Mouse (Mus musculus): ENCODE measurements around the gene Ppid.
"Not testable (repeated sequence)": the region's sequence is repeated elsewhere in the genome, so short reads cannot be mapped to it uniquely, and the experiment has no call there.

The Ppid gene

GRCm38 (mm10) chr3:79572399-79572798 is 18.7 kb upstream of the Ppid start:
- no peak for DNase-seq (ENCODE audit: low read depth, low spot score)

DNA sequence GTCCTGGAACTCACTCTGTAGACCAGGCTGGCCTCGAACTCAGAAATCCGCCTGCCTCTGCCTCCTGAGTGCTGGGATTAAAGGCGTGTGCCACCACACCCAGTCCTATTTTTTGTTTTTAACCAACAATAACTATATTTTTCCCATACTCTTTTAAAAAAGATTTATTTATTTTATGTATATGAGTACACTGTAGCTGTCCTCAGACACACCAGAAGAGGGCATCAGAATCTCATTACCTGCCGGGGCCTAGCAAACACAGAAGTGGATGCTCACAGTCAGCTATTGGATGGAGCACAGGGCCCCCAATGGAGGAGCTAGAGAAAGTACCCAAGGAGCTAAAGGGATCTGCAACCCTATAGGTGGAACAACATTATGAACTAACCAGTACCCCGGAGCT is 17.8 kb upstream of the Ppid start:
- not testable (repeated sequence) for DNase-seq (ENCODE audit: low read depth, low spot score)

- no peak for DNase-seq (ENCODE audit: low read depth, low spot score)
These were observed 16.8 kb upstream of the Ppid start for GRCm38 (mm10) chr3:79574336-79574735.

- DNase-seq (ENCODE audit: low read depth, low spot score), result no peak
These were observed 15.3 kb upstream of the Ppid start for GRCm38 (mm10) chr3:79575576-79576467.

DNA sequence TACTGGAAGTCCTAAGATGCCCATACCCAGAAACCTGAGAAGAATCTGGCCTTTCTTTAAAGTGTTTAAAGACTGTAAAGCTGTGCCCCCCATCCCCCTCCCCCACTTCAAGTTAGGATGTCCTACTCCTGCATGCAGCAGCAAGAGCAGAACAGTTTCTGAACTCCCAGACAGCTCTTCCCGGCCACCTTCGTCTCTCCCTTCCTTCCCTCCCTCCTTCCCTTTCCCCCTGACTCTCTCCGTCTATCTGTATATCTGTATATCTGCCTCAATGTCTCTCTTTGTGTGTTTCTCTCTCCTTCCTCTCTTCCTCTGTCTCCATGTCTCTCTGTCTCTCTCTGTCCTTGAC is 14.7 kb upstream of the Ppid start:
- no peak for DNase-seq (ENCODE audit: low read depth, low spot score)

DNA sequence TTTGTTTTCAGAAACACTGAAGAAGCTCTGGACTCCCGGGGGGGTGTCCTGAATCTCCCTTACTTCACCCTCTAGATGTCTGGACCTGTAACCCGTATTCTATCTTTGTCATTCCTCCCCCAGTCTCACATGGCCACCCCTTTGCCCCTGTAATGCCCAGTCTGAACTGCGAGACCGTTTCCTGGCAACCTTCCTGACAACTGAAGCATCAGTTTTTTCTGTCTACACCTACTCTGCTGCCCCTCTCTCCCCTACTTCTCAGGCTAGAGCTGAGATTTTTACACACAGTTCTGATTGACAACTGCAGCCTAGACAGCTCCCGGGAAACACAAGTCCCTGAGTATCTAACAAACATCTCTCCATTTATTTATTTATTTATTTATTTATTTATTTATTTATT is 14.3 kb upstream of the Ppid start:
- no peak for DNase-seq (ENCODE audit: low read depth, low spot score)

DNA sequence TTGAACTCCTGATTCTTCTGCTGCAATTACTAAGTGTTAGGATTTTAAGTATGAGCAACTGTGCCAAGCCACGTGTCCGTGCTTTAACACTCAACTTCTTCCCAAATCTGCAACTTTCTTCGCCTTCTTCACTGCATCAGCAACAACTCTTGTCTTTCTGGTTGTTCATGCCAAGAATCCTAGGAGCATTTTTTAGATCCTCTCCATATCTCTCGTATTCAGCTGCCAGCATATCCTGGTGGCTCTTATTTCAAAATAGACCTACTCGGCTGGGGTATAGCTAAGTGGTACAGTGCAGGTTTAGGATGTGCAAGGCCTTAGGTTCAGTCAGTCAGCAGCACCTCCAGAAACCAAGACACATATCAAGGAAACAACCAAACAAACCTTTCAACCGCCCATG is 13.5 kb upstream of the Ppid start:
- no peak for DNase-seq (ENCODE audit: low read depth, low spot score)

- DNase-seq (ENCODE audit: low read depth, low spot score), result no peak
These were observed 13.0 kb upstream of the Ppid start for GRCm38 (mm10) chr3:79578164-79578563.

GRCm38 (mm10) chr3:79579891-79580575 is 11.1 kb upstream of the Ppid start:
- DNase-seq (ENCODE audit: low read depth, low spot score), result no peak

DNA sequence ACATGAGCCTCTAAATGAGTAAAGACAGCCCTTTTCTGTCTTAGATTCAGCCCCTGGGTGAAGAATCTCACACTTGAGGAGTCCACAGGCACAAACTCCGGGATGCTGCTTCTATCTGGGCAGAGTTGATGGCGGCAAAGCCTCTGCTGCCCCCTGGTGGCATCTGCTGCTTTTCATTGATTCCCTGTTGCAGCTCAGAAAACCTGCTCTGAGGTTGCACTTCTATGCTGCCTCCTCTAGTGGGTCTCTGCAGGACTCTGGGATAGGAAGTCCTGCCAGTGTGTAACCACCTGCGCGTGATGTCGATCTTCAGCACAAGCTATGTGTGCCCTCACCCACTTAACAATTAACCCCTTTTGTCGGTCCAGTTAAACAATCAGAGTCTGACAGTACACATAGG is 4.3 kb upstream of the Ppid start:
- peak; percentile 79 for DNase-seq (ENCODE audit: low read depth, low spot score)

DNA sequence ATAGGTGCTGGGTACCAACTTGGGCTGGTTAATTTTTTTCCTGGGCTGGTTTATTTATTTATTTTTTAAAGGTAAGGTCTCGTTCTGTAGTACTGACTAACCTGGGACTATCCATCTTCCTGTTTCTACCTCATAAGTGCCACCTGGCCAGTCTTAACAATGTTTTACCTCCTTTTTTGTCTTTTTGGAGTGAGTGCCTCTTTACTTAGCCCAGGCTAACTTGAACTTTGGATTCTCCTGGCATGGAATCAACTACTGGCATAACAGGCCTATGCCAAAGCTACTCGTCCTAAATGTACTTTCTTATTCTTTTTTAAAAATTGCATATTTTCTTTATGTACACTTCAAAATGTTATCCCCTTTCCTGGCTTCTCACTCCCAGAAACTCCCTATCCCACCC is 1.5 kb upstream of the Ppid start:
- DNase-seq (ENCODE audit: low read depth, low spot score), result no peak

DNA sequence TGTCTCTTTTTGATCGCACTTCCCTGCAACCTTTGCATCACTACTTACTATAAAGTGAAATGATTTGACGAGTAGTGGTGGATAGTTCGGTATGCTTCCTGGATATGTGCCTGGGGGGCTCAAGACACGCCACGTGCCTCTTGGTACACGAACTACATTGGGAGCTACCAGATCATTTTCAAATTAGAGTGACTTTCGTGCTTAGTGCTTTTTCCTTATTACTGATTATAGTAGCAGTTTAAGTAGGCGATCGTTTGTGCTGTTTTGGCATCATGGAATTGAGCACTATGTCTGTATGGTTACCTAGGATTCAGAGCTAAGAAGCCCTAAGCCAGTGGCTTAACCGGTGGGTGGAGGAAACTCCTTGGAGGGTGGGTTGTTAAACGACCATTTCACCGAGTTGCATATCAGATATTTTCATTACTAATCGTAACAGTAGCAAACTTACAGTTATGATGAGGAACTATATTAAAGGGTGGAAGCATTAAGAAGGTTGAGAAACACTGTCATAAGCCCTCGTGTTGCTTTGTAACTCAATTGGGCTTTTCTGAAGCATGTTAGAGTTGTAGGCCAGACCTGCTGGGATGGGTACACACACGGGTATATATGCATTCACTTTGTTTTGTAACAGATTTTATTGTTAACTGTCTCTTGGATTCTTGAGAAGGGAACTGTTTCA is 790 bp downstream of the Ppid start:
- DNase-seq (ENCODE audit: low read depth, low spot score), result no peak

DNA sequence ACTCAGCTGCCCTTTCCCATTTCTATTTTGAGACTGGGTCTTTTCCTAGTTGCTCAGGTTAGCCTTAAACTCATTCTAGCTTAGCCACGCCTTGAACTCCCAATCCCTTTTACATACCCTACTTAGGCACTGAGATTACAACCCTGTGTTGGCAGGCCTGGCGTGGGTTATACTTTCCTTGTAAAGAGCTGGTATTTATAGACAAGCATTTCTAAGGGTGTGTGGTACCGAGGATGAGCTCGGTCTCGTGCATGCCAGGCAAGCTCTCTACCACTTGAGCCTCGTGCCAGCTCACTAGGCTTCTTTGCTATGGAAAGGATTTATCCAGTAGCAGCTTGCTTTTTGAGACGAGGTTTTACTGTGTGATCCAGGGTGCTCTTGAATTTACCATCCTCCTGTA is 4.3 kb downstream of the Ppid start:
- DNase-seq (ENCODE audit: low read depth, low spot score), result no peak

GRCm38 (mm10) chr3:79609886-79610285 is 18.7 kb downstream of the Ppid start:
- DNase-seq (ENCODE audit: low read depth, low spot score), result no peak

GRCm38 (mm10) chr3:79627484-79628181 is 36.5 kb downstream of the Ppid start:
- no peak for DNase-seq (ENCODE audit: low read depth, low spot score)

GRCm38 (mm10) chr3:79628182-79628560 is 37.0 kb downstream of the Ppid start:
- no peak for DNase-seq (ENCODE audit: low read depth, low spot score)

- peak; percentile 98 for DNase-seq (ENCODE audit: low read depth, low spot score)
These were observed 37.6 kb downstream of the Ppid start, which contains the start of gene 4930579G24Rik for GRCm38 (mm10) chr3:79628561-79629415. 4930579G24Rik (plus strand) TSS chr3:79629079.

DNA sequence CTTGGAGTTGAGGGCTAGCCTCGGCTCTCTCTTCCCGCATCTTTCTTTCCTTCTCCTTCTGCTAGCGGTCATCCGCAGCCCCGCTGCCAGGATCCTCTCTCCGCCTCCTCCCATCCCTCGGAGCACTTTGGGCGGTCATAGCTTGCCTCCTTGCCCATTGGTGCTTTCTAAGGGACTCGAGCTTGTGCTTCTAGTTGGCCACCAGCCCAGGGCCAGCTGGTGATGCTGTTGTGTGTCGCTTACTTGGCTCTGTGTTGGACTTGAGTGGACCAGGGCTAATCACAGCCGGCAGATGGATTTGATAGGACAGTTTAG is 38.2 kb downstream of the Ppid start, which contains the start of gene Etfdh:
Gene Etfdh (minus strand): TSS at position 85 of the 315 bp plus-strand sequence.
- no peak for DNase-seq (ENCODE audit: low read depth, low spot score)

DNA sequence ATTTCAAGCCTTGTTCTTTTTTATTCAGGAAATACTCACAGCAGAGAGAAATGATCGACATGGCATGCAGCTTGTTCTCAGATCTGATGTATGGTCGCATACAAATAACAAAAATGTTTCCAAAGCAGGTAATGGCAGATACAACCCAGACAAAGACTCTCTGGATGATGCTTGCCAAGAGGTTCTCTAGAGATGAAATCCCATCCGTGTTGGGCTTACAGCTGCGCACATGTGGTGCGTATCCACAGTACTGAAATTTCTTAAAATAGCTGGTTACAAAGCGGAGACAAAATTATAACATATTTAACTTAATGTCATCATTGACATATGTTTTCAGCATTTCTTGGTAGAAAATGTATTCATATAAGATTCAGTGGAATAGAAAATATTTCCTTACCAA is 61.0 kb downstream of the Ppid start:
- no peak for DNase-seq (ENCODE audit: low read depth, low spot score)

All from WW6 (cell line).